Mouse (Mus musculus) liver, embryonic 14.5 days (tissue): ENCODE measurements around the gene Pgm3.

Experiments used
- CTCF ChIP-seq: IDR thresholded peaks from 2 replicates; pipeline ENCODE4 v1.5.1; 2016; ENCODE audit warnings: antibody characterized with exemption, low read depth, control low read depth
- EP300 ChIP-seq: IDR thresholded peaks from 2 replicates; pipeline ENCODE4 v1.6.1; 2016; ENCODE audit warnings: antibody characterized with exemption, low read depth

- no peak for TF ChIP-seq CTCF
- TF ChIP-seq EP300: no peak
These were observed 28.2 kb upstream of the Pgm3 start for GRCm38 (mm10) chr9:86599723-86600303.
